Mouse (Mus musculus) liver, adult 2 months (tissue): ENCODE results near the gene Zgrf1. TPM values are rescaled to one million over a fixed set of nuclear protein-coding genes. Genes with fewer than 3 reads are reported as not detected.

Source experiments
- DNase-seq: peaks from one replicate; pipeline ENCODE4 v3.0.0-alpha.2; 2011; ENCODE audit warnings: low read depth, low spot score; ENCODE audit errors: extremely low read depth
- H3K27ac ChIP-seq: fragments of 200-500 bp; replicated peaks from 2 replicates; pipeline ENCODE4 v1.5.1; 2012; ENCODE audit warnings: low read depth, mild to moderate bottlenecking, control low read depth, inconsistent platforms, low read length; ENCODE audit not compliant: insufficient read depth
- H3K27me3 ChIP-seq: fragments of 200-500 bp; 2 replicates; pipeline ENCODE4 v1.6.1; 2012; ENCODE audit warnings: mild to moderate bottlenecking, moderate library complexity, low read length, inconsistent platforms; ENCODE audit not compliant: control insufficient read depth, insufficient read depth
- H3K36me3 ChIP-seq: fragments of 200-500 bp; 2 replicates; pipeline ENCODE4 v1.6.1; 2012; ENCODE audit warnings: low read length, inconsistent platforms; ENCODE audit not compliant: control insufficient read depth, insufficient read depth
- H3K4me1 ChIP-seq: fragments of 200-500 bp; 2 replicates; pipeline ENCODE4 v1.6.1; 2011; ENCODE audit warnings: low read length; ENCODE audit not compliant: control insufficient read depth, insufficient read depth
- H3K4me3 ChIP-seq: fragments of 200-500 bp; 2 replicates; pipeline ENCODE4 v1.5.1; 2011; ENCODE audit warnings: low read depth, mild to moderate bottlenecking, control low read depth, low read length, moderate library complexity; ENCODE audit not compliant: insufficient read depth
- H3K79me2 ChIP-seq: fragments of 200-500 bp; 2 replicates; pipeline ENCODE4 v1.6.1; 2012; ENCODE audit warnings: inconsistent platforms, mild to moderate bottlenecking, low read length, moderate library complexity; ENCODE audit not compliant: control insufficient read depth, insufficient read depth
- H3K9ac ChIP-seq: fragments of 200-500 bp; 2 replicates; pipeline ENCODE4 v1.6.1; 2012; ENCODE audit warnings: low read depth, mild to moderate bottlenecking, control low read depth, inconsistent platforms, low read length
- CTCF ChIP-seq: fragments of 200-500 bp; IDR thresholded peaks from 2 replicates; pipeline ENCODE4 v1.5.1; 2011; ENCODE audit warnings: low read depth, low read length, control low read depth
- POLR2A ChIP-seq: fragments of 200-500 bp; IDR thresholded peaks from 2 replicates; pipeline ENCODE4 v1.6.1; 2011; ENCODE audit warnings: low read length, control low read depth; ENCODE audit not compliant: insufficient read depth; ENCODE audit errors: extremely low read depth
- WGBS: fragments of 180-500 bp; shearing (Covaris S2); methylation state at CpG from one replicate; pipeline ENCODE4 v1.1.7; 2018; 5-methylcytosine and 5-hydroxymethylcytosine counted together
- polyA plus RNA-seq: library from polyadenylated mRNA; depleted of rRNA; stranded (reverse); fragments of >200 nt; gene quantifications from 2 replicates; pipeline ENCODE4 v1.2.3, GENCODE M21; 2012; rRNA removed
- total RNA-seq: library from RNA; depleted of rRNA; stranded (reverse); fragments of >200 nt; gene quantifications from 2 replicates; pipeline ENCODE4 v1.2.3, GENCODE M21; 2014; rRNA removed

The Zgrf1 gene
- total RNA-seq (0.74 and 0.87 TPM in 2 replicates), polyA plus RNA-seq (0.06 and 0.15 TPM in 2 replicates)

DNA sequence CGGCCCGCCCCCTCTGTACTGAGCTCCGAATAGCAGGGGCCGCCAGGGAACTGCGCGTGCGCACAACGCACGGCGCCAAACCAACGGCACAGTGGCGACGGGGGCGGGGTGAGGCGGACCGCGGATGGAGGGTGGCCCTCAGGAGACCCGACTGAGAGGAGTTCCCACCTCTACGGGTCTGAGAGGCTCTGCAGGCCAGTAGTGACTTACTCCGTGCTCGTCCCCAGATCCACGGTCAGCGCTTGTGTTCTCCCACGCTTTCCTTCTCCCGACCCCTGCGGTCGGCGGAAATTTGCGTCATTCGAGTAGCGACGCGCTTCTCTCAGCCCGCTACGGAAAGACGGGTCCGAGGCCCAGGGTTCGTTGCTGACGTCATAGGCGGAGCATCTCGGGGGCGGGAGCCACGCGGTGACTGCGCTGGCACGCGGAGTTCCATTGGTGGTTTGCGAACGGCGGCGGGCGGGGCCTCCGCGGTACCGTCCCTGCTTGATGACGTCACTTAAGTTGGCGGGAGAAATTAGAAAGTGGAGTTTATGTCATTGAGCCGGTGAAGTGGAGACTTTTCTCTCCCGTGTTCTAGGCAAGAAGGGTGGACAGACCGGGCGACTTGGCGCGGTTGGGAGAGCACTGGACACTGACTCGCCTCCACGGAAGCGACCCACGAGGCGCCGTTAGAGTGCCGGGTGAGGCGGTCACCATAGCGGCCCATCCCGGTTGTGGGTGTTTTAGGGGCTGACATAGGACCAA lies at the start of gene Zgrf1, which contains the start of gene Larp7:
Gene Zgrf1 (plus strand): TSS at position 517 of the 747 bp plus-strand sequence.
Gene Larp7 (minus strand): TSS at position 377 of the 747 bp plus-strand sequence.
- WGBS, result under 1% methylated on average over 73 of the region's 73 CpGs
- Histone ChIP-seq H3K27me3 (no peaks in the 10 kb centered on the region), H3K27ac (peak within 1 kb of the TSS; percentile 94), H3K79me2 (no peaks in the 10 kb centered on the region), H3K9ac (peak within 1 kb of the TSS; percentile 83), H3K36me3 (no peaks in the 10 kb centered on the region), H3K4me3 (peak within 1 kb of the TSS; percentile 92), H3K4me1 (no peaks in the 10 kb centered on the region)
- peak; percentile 91 for DNase-seq
- TF ChIP-seq POLR2A (no peak), CTCF (no peak)

DNA sequence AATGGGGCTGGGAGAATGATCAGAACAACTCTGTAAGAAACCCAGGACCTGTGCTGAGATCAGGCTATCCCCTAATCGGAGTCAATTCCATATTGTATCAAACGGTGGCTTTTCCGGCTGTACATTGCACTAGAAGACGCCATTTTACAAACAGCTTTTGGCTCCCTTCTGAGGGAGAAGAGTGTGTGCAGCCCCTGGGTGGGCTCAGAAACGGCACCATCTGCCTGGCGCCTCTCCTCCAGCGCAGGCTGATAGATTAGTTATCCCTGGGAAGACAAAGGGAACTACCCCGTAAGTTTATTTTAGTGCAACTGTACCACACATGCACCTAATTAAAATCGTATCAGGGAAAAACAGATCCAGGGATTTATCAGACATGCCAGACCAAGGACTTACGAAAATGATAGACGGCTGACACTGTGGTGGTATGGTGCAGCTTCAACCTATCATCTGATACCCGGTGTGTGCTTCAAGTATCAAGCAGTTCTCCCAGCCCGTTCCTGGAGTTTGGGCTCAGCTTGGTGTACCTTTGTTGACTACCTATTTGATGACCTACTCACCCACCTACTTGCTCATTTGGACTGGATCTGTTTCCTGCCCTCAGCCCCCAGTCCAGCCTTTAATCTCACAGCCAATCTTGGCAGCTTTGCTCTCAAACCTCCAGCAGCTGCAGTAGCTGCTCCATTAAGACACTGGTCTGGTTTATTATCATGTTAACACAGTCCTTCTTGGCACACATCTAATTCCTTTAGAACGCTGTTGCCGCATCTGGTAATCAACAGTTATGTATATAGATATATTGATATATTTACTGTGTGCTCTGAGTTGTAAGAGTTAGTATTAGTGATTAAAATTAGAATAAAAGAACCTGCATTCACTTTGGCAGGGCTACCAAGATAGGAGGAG lies 45.2 kb upstream of the Zgrf1 start:
- Histone ChIP-seq H3K9ac (no peak overlapping the region), H3K4me1 (no peaks in the 10 kb centered on the region), H3K27ac (no peak overlapping the region), H3K27me3 (no peaks in the 10 kb centered on the region), H3K4me3 (no peak overlapping the region), H3K36me3 (no peaks in the 10 kb centered on the region), H3K79me2 (no peaks in the 10 kb centered on the region)
- 83% methylated on average over 15 of the region's 15 CpGs for WGBS
- TF ChIP-seq CTCF (no peak), POLR2A (no peak)
- no peak for DNase-seq

DNA sequence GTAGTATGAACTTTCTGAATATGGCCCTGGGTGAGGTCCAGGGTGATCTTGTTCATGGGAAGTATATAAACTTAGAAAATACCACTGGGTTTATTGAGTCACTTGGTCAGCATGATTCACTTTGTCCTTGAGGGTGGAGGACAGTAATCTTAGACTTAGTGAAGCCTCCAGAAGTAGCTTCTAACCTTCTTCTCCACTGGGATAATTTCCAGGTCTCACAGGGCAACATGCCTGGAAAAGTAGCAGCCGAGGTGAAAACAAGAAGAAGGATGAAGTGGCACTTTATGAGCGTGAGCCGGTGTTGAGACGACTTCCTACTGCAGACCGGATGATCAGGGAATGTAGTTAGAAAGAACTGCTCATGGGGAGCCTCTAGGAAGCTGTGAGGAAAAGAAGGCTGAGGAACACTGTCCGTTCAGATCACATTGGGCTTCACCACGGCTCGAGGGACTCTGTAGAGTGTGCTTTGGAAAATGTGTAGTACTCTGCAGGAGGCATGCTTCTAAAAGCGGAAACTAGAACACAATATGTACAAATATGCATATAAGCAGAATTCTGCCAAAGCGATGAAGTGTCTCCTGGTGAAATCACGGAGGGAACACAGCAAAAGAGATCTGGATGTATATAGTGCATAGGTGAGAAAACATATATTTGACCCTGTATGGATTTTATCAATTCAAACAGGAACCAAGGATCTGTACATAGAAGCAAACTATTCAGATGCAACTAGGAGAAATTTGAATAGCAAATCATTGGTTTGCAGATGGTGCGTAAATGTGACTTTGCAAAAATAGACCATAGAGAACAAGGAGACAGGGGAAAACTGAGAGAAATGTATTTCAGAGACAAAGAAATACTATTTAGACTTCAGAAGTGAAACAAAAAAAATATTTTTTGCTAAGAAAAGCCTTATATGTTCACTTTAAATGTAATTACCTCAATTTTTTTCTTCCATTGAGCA lies 41.2 kb upstream of the Zgrf1 start:
- no peak overlapping the region for H3K9ac ChIP-seq
- no peaks in the 10 kb centered on the region for H3K27me3 ChIP-seq
- TF ChIP-seq POLR2A, result no peak
- no peak for TF ChIP-seq CTCF
- no peaks in the 10 kb centered on the region for H3K36me3 ChIP-seq
- 79% methylated on average over 12 of the region's 12 CpGs for WGBS
- no peaks in the 10 kb centered on the region for H3K4me1 ChIP-seq
- no peak overlapping the region for H3K27ac ChIP-seq
- no peak overlapping the region for H3K4me3 ChIP-seq
- no peak for DNase-seq
- no peaks in the 10 kb centered on the region for H3K79me2 ChIP-seq

DNA sequence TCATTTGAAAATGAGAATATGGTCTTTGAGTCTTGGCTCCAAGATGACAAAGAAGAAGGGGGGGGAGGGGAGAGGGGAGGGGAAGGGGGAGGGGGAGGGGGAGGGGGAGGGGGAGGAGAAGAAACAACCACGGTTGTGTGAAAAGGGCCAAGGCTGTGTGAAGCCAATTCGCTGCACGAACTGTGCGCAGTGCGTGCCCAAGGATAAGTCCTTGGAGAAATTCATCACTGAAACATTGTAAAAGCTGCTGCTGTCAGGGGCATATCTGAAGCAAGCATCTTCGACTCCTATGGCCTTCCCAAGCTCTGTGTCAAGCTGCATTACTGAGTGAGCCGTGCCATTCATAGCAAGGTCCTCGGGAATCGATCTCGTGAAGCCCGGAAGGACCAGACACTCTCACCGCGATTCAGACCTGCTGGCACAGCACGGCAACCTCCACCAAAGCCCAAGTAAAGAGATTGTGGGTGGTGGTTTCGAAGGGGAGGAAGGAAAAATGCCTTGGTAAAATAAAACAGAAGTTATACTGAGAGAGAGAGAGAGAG lies 40.4 kb upstream of the Zgrf1 start:
- TF ChIP-seq CTCF (no peak), POLR2A (no peak)
- no peak overlapping the region for H3K9ac ChIP-seq
- H3K27ac ChIP-seq, result no peak overlapping the region
- H3K4me3 ChIP-seq, result no peak overlapping the region
- H3K36me3 ChIP-seq, result no peaks in the 10 kb centered on the region
- no peaks in the 10 kb centered on the region for H3K4me1 ChIP-seq
- no peaks in the 10 kb centered on the region for H3K27me3 ChIP-seq
- H3K79me2 ChIP-seq, result no peaks in the 10 kb centered on the region
- WGBS, result 81% methylated on average over 15 of the region's 15 CpGs
- no peak for DNase-seq

DNA sequence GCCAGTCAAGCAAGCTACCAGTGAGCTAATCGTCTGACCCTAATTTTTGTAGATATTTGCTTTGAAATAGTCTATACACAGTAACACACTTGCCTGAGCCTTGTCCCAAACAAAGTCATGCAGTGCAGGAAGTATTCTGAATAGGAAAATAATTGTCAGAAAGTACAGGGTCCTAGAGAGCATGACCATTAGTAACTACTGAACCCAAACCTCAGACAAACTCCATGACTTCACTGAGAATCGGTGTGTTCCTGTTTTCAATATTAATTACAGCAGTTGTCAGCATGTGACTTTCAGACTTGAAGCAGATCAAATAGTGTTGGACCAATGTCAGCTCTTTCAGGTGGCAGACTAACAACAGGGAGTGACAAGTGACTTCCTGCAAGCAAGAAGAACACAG lies 39.6 kb upstream of the Zgrf1 start:
- no peaks in the 10 kb centered on the region for H3K36me3 ChIP-seq
- H3K4me1 ChIP-seq, result no peaks in the 10 kb centered on the region
- H3K9ac ChIP-seq, result no peak overlapping the region
- H3K4me3 ChIP-seq, result no peak overlapping the region
- TF ChIP-seq CTCF, result no peak
- TF ChIP-seq POLR2A, result no peak
- H3K27me3 ChIP-seq, result no peaks in the 10 kb centered on the region
- no peak for DNase-seq
- WGBS, result 81% methylated on average over 2 of the region's 2 CpGs
- H3K27ac ChIP-seq, result no peak overlapping the region
- H3K79me2 ChIP-seq, result no peaks in the 10 kb centered on the region
